Mouse (Mus musculus): ENCODE data around the gene Cdkl5.
A peak's percentile ranks its signal among the peaks of the same experiment; 100 is the strongest.

Cdkl5 gene

GRCm38 (mm10) chrX:160906477-160906876 is 88.0 kb downstream of the Cdkl5 start:
- DNase-seq, result no peak

GRCm38 (mm10) chrX:160905913-160906312 is 88.6 kb downstream of the Cdkl5 start:
- DNase-seq, result no peak

- DNase-seq, result no peak
Measured at GRCm38 (mm10) chrX:160905041-160905678, 89.3 kb downstream of the Cdkl5 start.

- DNase-seq, result no peak
Measured at GRCm38 (mm10) chrX:160901118-160901517, 93.4 kb downstream of the Cdkl5 start.

GRCm38 (mm10) chrX:160892077-160892476 is 102.4 kb downstream of the Cdkl5 start:
- DNase-seq, result no peak

GRCm38 (mm10) chrX:160886301-160886700 is 108.2 kb downstream of the Cdkl5 start:
- DNase-seq, result no peak

- DNase-seq, result no peak
Measured at GRCm38 (mm10) chrX:160866576-160866975, 127.9 kb downstream of the Cdkl5 start.

GRCm38 (mm10) chrX:160865022-160865421 is 129.5 kb downstream of the Cdkl5 start:
- DNase-seq, result no peak

GRCm38 (mm10) chrX:160863689-160864383 is 130.7 kb downstream of the Cdkl5 start:
- no peak for DNase-seq

GRCm38 (mm10) chrX:160808226-160808625 is 186.3 kb downstream of the Cdkl5 start:
- no peak for DNase-seq

- DNase-seq, result no peak
Measured at GRCm38 (mm10) chrX:160804409-160805150, 189.9 kb downstream of the Cdkl5 start.

- DNase-seq, result no peak
Measured at GRCm38 (mm10) chrX:160794920-160795319, 199.6 kb downstream of the Cdkl5 start.

- DNase-seq, result no peak
Measured at GRCm38 (mm10) chrX:160782276-160782675, 212.2 kb downstream of the Cdkl5 start.

- peak; percentile 53 for DNase-seq
Measured at GRCm38 (mm10) chrX:160773033-160773432, 221.5 kb downstream of the Cdkl5 start.

GRCm38 (mm10) chrX:160769622-160770021 is 224.9 kb downstream of the Cdkl5 start:
- DNase-seq, result peak; percentile 22

- no peak for DNase-seq
Measured at GRCm38 (mm10) chrX:160767713-160768112, 226.8 kb downstream of the Cdkl5 start, which contains the start of gene Rs1. Rs1 (plus strand) TSS chrX:160768013.

GRCm38 (mm10) chrX:160766233-160766616 is 228.3 kb downstream of the Cdkl5 start:
- no peak for DNase-seq

GRCm38 (mm10) chrX:160765389-160766232 is 228.9 kb downstream of the Cdkl5 start:
- DNase-seq, result peak; percentile 98

GRCm38 (mm10) chrX:160750808-160751207 is 243.7 kb downstream of the Cdkl5 start:
- no peak for DNase-seq

GRCm38 (mm10) chrX:160748653-160749052 is 245.9 kb downstream of the Cdkl5 start:
- DNase-seq, result no peak

GRCm38 (mm10) chrX:160745399-160745798 is 249.1 kb downstream of the Cdkl5 start:
- no peak for DNase-seq

- DNase-seq, result no peak
Measured at GRCm38 (mm10) chrX:160735650-160736049, 258.9 kb downstream of the Cdkl5 start, which contains the start of gene Ppef1. Ppef1 (minus strand) TSS chrX:160735765.

All from heart, adult 11 months (tissue).